Mouse (Mus musculus) retina, postnatal 1 day (tissue): ENCODE data around the gene Gp9.
A peak's percentile ranks its signal among the peaks of the same experiment; 100 is the strongest.

ENCODE experiments used
- DNase-seq: peaks from one replicate; pipeline ENCODE4 v3.0.0-alpha.2; 2012

The Gp9 gene

GRCm38 (mm10) chr6:87810713-87811669 is 33.1 kb downstream of the Gp9 start:
- peak; percentile 63 for DNase-seq

GRCm38 (mm10) chr6:87811675-87812338 is 33.9 kb downstream of the Gp9 start, which contains the start of gene Rab43:
Gene Rab43, minus strand, starts transcription at chr6:87812164.
- DNase-seq, result peak; percentile 91

- DNase-seq, result no peak
Measured at GRCm38 (mm10) chr6:87812656-87813055, 34.8 kb downstream of the Gp9 start.

- DNase-seq, result no peak
Measured at GRCm38 (mm10) chr6:87814486-87814885, 36.6 kb downstream of the Gp9 start.

GRCm38 (mm10) chr6:87820366-87820765 is 42.5 kb downstream of the Gp9 start:
- DNase-seq, result no peak
